Mouse (Mus musculus) lung, postnatal 14 days (tissue): ENCODE results near the gene Olfr1369-ps1.
"Not testable (repeated sequence)": the region's sequence is repeated elsewhere in the genome, so short reads cannot be mapped to it uniquely, and the experiment has no call there.

Experiments used
- DNase-seq: peaks from one replicate; pipeline ENCODE4 v3.0.0; 2021

The Olfr1369-ps1 gene

DNA sequence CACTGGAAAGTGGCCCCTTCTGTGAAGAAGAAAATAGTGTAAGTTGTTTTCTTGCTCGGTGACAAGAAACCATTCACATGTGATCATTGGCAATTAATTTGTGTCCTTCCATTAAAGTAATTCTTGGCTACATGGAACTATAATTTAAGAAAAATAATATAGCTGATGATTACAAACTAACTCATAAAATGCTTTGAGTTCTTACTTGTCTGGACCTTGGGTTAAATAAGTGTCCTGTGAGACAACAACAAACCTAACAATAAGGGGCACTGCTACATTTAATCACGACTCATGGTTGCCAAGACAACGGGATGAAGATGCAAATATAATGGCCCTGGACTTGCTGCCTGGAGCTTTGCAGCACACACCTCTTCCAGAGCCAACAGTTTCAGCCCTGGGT is at the start of gene Olfr1369-ps1:
Gene Olfr1369-ps1, plus strand, starts transcription at position 301 of the 400 bp plus-strand sequence.
- DNase-seq = not testable (repeated sequence)

DNA sequence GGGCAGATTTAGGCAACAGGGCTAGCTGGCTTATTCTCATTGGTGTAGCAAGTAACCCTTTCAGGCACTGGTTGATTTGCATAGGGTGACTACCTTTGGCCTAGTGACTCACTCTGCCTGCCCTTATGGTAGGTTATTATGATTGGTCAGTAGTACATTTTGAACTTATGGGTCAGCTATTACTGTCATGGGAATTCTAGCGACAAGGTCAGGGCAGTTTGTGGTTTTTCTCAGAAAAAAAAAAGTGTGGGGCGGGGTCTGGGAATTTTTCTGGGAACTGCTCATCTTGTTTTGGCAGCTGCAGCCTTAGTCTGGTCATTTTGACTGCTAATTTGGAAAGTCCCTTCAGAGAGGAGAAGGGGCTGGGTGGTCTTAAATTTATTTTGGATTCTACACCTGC is 45.3 kb upstream of the Olfr1369-ps1 start:
- no peak for DNase-seq

DNA sequence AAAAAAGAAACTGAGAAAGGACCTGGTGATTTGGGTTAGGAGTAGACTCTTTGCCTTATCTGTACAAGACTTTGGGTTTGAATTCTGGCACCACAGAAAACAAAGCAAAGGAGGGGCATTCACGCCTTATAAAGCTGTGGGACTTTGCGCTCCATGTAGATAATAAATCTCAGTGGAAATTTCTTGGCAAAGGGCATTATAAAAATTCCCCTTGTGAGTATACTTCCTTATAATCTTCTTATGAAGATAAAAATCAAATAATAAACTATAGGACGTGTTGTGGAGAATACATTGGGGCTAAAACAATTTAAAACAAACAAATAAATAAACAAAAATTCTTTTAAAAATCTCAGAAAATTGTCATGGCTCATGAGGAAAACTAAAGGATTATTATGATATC is 36.4 kb upstream of the Olfr1369-ps1 start, which contains the start of gene Olfr1370:
Gene Olfr1370, minus strand, starts transcription at position 101 of the 400 bp plus-strand sequence.
- DNase-seq = no peak

DNA sequence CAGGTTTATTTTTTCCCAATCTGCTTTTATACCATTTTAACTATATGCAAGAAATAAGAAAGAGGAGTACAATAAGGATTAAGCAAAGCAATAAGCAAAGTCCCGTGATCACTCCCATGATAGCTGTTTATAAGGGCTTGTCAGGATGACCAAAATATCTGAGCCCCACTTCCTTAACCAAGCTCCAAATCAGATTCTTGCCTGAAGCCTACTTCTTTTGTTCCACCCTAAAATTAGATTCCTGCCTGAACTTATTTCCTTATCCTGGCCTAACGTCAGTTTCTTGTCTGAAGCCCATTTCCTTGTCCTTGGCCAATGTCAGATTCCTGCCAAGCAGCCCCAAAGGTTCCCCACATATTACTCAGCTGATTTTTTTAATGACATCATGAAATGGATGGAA is 28.6 kb upstream of the Olfr1369-ps1 start:
- DNase-seq = no peak

DNA sequence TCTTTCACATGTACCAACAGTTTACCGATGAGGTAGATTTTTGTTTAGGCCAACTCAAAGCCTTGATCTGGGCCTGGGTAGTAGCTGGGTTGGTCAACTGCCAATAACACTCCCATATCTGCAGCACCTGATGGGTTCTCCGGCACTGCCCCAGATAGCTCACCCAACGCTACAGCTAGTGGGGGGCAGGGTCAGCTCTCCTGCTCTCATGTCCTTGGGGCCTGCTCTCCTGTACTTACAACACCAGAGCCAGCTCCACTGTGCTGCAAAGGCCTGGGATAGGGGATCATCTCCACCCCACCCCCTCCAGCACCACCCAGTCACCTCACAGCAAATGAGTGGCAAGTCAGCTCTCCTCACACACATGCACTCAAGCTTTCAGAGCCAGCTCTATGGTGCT is 1.5 kb upstream of the Olfr1369-ps1 start:
- no peak for DNase-seq

DNA sequence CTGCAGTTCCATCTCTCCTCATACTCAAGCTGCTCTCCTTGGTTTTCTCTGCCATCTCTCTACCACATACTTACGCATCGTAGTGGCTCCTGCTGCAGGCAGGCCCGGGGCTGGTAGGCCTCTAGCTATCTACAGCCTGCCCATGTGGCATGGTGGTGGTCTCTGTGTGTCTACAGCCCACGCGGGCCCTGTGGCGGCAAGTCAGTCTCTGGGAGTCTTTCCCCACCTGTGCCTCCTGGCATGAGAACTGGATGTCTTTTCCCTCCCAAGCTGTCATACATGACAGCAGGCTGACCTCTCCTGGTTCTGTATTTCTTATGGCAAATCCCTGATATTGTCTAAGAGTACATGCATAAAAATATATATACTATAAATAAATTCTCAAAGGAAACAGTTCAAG is 842 bp upstream of the Olfr1369-ps1 start:
- DNase-seq = no peak

DNA sequence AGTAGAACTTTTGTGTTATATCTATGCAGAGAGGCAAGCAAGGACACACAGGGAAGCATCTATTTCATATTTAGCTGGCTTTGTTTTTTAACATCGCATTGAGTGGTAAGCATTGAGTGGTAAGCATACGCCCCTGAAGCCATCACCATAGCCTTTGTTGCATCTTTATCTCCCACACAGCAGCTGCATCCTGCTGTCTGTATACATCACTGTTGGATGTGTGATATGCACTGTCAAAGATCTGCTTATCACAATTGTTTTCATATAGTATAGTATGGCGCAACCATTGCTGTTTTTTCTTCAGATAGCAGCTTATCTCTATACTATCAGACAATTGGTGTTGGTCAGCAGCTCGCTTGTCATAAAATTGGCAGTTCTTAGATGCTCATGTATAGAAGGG is 2.8 kb downstream of the Olfr1369-ps1 start:
- DNase-seq = no peak

DNA sequence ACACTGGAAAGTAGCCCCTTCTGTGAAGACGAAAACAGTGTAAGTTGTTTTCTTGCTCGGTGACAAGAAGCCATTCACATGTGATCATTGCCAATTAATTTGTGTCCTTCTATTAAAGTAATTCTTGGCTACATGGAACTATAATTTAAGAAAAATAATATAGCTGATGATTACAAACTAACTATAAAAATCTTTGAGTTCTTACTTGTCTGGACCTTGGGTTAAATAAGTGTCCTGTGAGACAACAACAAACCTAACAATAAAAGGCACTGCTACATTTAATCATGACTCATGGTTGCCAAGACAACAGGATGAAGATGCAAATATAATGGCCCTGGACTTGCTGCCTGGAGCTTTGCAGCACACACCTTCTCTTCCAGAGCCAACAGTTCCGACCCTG is 18.1 kb downstream of the Olfr1369-ps1 start, which contains the start of gene Olfr263:
Gene Olfr263, plus strand, starts transcription at position 301 of the 400 bp plus-strand sequence.
- not testable (repeated sequence) for DNase-seq

DNA sequence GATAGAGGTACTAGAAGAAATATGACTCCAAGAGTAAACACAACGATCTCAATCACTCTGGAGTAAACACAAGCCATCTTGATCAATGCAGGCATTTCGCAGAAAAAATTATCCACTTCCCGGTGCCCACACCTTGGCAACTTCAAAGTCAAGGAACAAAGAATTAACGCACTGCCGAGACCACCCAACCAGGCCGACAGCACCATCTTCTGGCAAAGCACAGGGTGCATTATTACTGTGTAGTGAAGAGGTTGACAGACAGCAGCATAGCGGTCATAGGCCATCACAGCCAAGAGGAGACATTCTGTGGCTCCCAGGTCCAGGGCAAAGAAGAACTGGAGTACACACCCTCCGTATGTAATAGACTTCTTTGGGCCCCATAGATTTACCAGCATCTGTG is 31.1 kb downstream of the Olfr1369-ps1 start:
- no peak for DNase-seq

DNA sequence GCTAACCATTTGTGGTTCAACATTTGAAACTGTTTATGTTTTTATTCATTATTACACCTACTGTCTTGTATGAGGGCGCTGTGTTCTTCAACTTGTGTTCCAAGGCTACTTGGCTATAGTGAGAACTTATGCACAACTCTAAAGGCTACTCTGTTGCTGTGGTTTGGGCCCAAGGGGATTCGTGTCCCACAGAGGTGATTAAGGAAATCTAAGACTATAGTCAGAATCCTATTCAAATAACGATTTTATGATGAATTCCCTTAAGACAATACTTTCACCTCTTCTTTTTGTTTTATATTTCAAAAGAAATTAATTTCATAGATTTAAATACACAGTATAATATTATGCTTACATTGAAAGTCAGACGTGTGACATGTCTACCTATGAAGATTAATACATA is 34.5 kb downstream of the Olfr1369-ps1 start, which contains the start of gene Olfr1368:
Gene Olfr1368, minus strand, starts transcription at position 101 of the 400 bp plus-strand sequence.
- no peak for DNase-seq

DNA sequence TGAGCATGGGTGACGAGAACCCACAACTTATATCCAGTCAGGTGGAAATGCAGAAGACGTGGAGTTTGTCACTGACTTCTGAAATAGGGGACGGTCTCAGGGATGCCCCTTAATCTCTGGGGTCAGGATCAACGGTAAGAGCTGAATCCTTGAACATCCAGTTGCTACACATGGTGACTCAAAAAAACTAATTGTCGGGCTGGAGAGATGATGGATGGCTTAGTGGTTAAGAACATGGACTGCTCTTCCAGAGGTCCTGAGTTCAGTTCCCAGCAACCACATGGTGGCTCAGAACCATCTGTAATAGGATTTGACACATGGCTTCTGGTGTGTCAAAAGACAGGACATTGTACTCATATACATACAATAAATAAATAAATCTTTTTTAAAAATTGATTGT is 44.6 kb downstream of the Olfr1369-ps1 start:
- no peak for DNase-seq

DNA sequence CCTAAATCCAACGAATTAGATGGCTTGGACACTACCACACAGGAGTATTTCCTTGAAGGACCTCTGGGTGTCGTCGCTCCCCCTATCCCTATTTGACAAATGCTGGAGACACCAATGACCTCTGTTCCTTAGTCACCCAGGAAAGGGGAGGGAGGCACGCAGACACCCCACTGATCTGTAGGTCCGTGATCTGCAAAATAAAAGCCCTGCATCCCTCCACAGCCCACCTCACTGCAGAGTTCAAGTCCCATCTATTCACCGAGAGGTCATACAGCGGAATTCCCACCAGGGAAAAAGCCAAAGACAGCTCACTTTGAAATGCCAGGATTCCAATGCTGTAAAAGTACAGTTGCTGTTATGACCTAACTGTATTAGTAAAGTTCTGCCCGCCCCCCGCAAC is 46.8 kb downstream of the Olfr1369-ps1 start:
- no peak for DNase-seq

DNA sequence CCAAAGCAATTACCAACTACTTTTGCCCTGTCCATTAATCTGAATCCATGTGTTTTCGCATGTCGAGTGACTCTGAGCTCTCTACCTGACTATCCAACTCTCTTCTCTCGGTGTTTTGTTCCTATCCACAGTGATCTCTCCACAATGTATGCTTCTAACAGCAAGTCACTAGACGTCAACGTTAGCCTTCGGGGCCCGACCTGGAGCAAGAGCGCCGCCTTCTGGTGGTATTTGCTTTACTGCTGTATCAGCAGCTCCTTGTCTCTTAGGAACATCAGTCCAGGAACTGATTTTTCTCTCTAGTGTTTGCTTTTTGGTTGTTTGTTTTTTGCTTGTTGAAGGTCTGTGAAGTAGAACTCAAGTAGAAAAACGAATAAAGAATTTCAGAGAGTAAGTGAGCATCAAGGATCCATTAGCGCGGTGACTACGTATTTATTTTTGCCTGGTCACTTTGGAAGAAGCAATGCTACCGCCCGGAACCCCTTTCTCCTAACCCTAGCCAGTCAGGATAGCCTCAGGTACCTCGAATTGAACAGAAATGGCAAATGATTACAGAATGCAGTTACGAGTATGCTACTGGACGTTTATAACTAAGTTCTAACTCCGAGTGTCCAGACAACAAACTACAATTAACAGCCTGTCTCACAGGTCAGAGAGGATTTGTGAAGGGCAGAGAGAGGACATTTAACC is 47.6 kb downstream of the Olfr1369-ps1 start:
- peak; percentile 94 for DNase-seq

DNA sequence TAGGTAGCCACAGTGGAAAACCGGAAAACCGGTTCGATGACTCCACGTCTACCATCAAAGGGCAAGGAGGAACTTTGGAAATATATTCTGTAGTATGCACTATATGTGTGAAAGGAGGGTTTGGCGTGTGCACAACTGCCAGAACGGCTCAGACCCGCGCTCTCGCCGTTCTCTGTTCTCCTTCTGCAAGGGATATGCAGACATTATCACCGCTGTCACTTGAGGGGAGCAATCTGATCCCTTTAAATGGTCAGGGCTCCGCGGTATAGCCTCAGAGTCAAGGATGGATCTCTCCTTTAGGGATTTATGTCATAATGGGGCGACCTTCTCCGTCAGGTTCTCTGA is 48.2 kb downstream of the Olfr1369-ps1 start:
- no peak for DNase-seq

DNA sequence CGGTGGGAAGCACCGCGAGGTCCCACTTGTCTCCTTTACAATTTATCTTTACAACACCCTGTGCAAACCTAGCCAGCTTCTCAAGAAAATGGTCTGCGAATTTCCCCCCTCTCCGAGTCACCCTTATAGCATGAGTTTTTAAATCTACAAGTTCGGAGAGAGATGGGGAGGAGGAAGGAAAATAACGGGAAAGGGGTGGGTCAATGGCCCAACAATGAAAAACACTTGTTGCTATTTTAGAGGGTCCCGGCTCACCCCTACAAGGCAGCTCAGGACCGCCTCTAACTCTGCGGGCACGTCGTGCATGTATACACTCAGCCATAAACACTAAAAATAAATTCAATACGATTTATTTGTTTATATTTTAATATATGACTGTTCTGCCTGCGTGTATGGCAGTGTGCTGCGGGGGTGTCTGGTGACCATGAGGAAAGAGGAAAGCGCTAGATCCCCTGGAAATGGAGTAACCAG is 48.8 kb downstream of the Olfr1369-ps1 start:
- DNase-seq = no peak

DNA sequence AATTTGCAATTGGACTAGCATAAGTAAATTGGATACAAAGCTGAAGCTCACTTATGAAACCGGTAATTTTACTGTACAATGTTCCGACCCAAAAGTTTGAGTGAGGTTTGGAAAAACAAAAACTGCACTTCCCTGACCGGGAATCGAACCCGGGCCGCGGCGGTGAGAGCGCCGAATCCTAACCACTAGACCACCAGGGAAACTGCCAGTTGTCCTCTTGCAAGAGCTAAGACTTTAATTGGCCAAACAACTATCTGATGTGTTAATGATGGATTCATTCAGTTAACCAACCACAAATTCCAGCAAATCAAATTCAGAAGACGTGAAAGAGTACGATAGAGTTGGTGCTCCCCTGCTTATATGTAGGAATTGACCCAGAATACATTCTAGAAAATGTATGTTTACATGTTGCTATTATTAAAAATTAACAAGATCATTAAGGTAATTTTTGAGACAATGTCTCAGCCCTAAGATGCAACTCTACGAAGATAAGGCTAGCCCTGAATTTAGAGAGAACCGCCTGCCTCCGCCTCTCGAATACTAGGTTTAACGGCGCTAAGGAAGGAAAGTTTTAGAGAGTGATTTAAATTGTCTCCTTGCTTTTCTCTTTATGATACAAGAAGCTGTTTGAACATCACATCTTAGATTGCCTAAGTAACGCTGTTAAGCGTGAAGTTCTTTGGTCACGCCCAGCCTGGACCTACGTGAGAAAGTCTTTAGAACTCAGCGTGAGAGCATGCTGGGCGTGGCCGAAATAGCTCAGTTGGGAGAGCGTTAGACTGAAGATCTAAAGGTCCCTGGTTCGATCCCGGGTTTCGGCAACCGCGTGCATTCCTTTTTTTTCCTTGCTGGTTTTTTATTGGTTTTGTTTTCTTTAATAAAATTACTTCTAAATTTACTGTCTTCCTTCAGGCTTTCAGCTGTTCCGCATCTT is 49.6 kb downstream of the Olfr1369-ps1 start:
- DNase-seq = peak; percentile 95

DNA sequence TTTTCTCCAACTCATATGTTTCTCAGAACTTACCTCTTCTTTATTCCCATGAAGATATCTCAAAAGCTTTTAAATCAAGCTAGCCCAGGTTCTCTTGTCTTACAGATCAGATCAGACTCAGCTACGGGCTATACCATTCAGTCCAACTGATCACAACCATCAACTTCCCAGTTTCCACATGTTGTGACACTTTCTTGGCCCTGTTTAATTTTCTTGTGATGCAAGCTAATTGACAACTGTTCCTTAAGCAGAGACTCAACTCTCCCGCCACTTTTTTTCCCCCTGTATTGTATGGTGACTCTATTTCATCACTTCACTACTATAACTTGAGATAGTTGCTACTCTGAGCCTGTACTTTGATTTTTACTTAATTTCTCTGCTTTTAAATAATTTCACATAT is 50.3 kb downstream of the Olfr1369-ps1 start:
- DNase-seq = no peak

DNA sequence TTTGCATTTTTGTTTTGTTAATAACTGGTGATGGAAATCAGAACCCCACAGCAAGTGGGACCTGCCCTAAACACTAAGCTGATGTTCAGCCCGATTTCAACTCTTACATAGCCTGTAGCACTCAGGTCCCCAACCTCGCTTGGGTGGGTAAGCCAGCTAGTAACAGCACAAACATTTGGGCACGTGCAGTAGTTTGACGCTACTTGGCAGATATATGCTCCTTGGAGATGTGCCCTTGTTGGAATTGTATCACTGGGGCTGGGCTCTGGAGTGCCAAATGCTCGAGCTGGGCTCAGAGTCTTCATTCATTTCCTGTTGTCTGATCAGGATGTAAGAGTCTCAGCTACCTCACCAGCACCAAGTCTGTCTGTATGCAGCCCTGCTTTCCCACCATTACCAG is 51.3 kb downstream of the Olfr1369-ps1 start:
- DNase-seq = no peak

DNA sequence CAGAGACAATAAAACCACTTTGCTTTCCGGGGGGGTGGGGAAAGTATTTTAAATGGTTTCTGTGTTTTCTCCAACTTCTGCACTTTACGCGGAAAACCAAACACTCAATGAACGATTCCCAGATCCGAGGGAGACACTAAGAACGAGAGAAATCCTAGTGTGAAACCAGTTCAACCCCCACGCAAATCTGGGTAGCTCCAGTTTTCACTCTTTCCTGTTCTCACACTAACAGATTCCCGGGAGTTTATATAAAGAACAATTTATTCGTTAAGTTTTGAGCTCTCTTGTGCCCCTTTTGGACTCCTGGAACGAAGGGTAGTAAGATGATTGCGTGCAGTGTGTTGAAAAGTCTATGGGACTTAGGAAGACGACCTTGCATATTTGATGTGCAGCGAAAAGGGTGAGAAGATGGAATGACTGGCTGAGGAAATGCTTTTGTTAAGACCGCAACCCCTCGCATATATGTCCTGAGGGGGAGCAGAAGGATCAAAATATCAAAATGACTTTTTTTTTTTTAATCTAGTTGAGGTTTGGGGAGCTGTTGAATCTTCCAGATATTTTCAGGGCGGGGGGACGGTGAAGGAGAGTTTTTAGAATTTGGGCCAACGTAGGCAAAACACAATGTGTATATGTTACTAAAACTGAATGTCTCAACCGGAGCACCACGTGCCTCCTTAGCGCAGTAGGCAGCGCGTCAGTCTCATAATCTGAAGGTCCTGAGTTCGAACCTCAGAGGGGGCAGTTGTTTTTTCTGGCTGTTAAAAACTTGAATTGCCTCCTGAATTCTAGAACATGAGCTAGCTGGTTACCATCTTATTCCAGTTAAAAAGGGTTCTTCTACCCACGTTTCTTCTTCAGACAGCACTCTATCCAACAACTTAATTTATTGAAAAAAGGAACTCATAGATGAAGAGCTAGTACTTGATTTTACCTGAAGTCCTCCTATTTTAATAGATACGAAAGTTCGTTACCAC is 55.9 kb downstream of the Olfr1369-ps1 start:
- peak; percentile 81 for DNase-seq

DNA sequence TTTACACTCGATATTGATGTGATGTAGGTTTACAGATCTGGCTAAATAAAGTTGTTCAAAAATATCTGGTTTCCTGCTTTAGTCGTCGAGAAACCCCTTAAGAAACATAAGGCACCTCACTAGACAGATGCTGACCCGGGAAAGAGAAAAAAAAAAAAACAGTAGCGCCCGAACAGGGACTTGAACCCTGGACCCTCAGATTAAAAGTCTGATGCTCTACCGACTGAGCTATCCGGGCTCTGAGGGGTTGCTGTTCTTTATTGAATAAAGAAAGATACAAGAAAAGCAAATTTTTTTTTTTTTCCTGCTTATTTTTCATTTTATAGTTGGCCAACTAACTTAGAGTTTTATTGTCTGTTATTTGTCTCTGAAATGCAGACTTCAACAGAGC is 56.6 kb downstream of the Olfr1369-ps1 start:
- peak; percentile 23 for DNase-seq

DNA sequence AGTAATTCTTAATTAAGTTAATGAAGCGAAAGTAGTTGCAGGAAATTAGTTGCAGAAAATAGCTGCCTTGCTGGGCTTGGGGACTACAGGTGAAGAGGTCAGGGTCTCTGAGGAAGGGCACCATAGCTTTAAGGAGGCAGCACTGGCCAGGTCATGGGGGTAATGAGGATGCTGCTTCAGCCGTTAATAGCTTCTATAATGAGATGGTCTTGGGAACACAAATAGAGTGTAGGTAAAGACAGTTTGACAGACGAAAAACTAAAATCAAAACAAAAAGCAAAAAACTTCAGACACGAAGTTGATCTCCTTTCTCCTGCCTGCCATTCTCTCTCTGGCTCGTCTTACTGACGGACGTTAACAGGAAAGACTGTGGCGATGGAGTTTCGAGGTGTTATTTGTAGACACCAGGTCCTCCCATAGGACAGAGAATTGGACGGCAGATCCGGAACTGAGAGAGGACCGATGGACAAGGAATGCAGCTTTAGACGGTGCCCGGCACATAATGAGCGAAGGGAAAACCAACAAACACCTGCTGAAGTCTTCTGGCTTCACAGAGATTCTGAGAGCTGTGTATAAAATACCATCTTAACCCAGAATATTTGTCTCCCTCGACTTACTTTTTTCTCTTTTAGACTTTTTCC is 57.2 kb downstream of the Olfr1369-ps1 start:
- peak; percentile 30 for DNase-seq
